Mouse (Mus musculus) WW6 (cell line): ENCODE results near the gene Cemip2.

Source experiments
- DNase-seq: peaks from one replicate; pipeline ENCODE4 v3.0.0-alpha.2; 2013; ENCODE audit warnings: low read depth, low spot score

Cemip2 gene

DNA sequence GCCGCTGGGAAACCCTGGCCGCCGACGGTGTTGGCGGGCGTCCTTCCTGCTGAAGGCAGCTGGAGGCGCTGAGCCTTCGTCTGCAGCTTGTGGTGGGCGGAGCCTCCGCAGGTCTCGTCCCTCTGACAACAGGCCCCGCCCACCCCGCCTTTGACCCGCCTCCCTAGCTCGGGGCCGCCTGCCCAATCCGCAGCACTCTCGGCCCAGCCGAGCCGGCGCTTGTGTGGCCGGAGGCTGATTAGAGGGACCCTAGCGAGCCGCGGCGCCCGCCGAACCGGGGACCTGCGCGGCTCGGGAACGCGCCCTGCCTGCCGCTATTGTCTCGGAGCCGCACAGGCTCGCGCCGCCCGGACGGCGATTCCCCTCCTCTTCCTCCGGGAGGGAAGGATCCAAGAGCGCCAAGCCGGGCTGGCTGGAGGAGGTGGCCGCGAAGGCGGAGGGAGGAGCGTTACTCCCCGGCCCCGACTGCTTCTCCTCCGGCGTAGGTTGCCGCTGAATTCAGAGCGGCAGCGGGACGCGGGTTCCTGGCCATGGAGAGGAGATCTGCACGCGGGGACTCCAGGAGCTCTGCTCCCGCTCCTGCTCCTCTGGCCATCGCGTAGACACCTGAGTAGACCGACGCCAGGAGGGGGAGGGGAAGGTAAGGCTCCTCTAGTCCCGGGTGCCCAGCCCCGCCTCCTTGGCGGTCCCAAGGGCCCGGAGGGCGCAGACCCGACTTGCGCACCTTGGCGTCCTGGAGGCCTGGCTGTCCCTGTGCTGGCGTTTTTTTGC, at the start of gene Cemip2:
TSS of gene Cemip2 (plus strand) at position 196 of the 771 bp plus-strand sequence.
- peak; percentile 87 for DNase-seq

- no peak for DNase-seq
Observed at GRCm38 (mm10) chr19:21728342-21728741, 49.8 kb upstream of the Cemip2 start.

GRCm38 (mm10) chr19:21731887-21732286, 46.3 kb upstream of the Cemip2 start:
- DNase-seq, result no peak

GRCm38 (mm10) chr19:21733176-21733575, 45.0 kb upstream of the Cemip2 start:
- DNase-seq, result no peak

DNA sequence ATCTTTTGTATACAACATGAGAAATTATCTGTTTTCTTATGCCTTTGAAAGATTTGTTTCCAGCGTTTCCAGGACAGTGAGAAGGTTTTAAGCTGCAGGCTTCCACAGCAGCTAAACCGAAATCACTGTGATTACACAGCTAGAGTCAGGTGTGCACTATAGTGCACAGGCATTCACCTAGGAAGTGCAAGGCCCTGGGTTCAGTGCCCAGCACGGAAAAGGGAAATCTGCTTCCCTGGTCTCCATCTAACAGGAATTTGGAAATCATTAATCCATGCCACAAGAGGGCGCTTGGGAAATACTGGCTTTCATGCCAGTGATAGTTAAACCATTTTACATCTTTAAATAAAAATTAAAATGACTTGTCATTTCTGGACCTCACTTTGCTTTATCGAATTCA, 44.0 kb upstream of the Cemip2 start:
- DNase-seq, result no peak

DNA sequence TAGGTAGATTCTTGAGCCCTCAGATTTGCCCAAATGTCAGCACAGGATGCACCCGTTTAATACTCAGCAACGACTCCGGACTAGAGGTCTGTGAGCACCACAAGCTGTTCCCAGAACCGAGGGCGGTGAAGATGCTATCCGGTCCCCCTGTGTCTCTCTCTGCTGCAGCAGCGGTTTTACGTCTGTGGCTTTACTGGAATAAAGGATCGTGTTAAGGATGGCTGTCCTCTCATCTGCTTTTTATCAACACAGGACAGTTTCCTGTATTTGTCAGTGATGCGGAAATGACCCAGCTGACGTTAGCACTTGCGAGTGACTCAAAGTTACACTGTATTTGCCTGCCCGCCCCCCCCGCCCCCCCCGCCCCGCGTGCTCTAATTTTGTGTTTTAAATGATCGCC, 40.7 kb upstream of the Cemip2 start:
- DNase-seq, result no peak

DNA sequence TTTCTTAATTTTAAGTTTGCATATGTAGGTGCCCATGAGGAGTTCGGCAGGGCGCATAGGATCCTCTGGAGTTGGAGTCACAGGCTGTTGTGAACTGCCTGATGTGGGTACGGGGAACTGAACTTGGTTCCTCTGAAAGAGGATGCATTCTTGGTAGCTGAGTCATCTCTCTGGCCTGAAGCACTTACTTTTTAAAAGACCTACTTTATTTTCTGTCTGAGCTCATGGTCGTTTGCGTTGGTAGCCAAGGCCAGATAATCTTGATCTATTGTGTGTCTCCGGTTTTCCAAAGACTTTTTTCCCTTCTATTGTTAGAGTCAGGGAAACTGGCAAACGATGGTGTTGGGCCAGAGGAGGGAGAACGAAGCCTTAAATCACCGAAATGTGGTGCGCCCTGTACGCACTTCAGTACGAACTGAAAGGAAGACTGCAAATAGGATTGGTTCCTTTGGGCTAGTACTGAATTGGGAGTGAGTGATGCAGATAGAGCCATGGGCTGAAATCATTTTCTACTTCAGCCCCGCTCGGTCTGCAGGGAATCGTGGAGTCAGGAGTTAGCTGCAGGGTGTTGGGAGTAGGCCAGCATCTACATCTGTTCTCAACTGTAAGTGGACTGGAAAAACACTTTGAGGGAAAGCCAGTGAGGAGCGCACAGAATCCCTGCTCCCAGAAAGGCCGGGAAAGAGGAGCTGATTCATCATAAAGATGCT, 40.1 kb upstream of the Cemip2 start:
- no peak for DNase-seq

GRCm38 (mm10) chr19:21738591-21739280, 39.4 kb upstream of the Cemip2 start:
- no peak for DNase-seq

DNA sequence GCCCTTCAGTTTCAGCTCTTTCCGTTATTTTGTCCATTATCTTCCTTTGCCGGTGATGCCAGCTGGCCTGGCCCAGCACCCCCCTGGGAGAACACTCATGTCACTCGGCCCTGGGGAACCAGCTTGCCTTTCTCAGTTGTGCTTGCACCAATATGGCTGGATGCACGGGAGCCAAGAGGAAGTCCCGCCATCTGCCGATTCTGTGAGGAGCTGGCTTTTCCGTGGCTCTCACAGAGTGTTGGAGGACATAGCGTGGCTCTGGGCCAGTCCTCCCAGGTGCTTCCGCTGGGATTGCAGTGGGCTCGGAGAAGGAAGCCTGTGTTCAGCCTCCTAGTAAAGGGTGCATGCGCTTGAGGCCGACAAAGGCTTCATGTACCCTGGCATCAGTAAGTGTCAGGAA, 36.0 kb upstream of the Cemip2 start:
- DNase-seq, result no peak

- DNase-seq, result no peak
Observed at GRCm38 (mm10) chr19:21745586-21745985, 32.6 kb upstream of the Cemip2 start.

GRCm38 (mm10) chr19:21747356-21747755, 30.8 kb upstream of the Cemip2 start:
- peak; percentile 33 for DNase-seq

DNA sequence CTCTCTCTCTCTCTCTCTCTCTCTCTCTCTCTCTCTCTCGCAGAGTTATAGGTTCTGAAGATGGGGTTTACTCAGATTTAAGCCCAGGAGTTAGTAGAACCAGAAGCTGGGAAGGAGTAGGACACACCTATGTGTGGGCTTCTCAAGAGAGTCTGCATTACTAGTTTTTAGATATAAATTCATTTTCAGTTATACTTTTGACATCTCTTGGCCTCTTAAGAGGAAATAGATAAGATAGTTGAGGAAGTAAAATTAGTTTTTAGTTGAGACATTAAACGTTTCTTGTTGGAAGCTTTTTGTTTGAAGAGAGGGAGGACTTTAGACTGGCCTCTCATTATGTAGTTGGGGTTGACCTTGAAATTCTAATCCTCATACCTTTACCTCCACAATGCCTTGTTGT, 28.0 kb upstream of the Cemip2 start:
- DNase-seq, result no peak

DNA sequence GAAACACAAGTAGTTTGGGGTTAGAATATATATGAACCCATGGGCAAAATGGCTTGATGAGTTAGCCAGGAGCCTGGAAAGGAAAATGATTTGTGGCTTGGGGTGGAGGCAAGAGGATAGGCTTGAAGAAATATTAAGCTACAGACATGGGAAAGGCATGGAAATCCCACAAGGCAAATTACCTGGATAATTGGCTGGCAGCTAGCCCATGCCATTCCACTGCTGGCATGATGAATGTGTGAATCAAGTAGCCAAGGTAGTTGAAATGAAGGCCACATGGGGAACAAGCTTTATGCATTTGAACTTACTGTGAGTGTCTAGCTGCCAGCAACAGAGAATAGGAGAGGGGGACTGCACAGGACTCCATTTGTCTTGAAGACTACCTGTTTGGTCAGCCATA, 16.5 kb upstream of the Cemip2 start:
- no peak for DNase-seq

GRCm38 (mm10) chr19:21764013-21764412, 14.1 kb upstream of the Cemip2 start:
- DNase-seq, result no peak

DNA sequence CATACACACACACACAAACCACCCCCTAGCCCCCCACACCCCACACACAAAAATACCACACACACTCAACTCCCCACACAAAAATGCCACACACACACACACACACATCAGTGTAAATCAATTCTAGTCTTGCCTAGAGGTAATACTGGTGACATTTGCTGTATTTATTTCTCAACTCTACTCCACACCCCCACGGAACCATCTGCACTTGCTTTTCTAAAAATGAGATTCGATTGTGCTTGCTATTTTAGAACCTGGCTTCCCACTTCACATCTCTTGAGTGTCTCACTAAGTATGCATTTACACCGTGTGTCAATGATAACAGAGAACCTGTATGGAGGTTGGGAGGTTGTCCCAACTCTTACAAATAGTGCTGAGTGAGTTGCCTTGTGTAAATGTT, 13.4 kb upstream of the Cemip2 start:
- DNase-seq, result no peak

GRCm38 (mm10) chr19:21767500-21768045, 10.6 kb upstream of the Cemip2 start:
- no peak for DNase-seq

- DNase-seq, result no peak
Observed at GRCm38 (mm10) chr19:21769796-21770195, 8.3 kb upstream of the Cemip2 start.

DNA sequence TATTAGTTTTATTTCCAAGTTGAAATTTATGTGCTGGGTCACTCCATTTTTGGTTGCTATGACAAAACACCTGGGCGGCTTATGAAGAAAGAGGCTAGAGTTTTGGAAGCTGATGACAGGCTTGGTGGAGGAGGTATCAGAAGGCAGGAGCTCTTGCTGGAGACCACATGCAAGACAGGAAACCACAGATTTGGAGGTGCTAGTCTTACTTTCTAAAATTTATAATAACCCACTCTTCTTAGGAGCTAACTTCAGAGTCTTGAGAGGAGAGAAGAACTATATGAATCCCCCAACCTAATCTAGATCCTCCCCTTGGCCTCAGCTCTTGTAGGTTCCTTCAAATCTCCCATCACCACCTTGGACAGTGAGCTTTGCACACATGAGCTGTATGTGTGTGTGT, 6.6 kb upstream of the Cemip2 start:
- DNase-seq, result no peak

GRCm38 (mm10) chr19:21773621-21774020, 4.5 kb upstream of the Cemip2 start:
- DNase-seq, result no peak

DNA sequence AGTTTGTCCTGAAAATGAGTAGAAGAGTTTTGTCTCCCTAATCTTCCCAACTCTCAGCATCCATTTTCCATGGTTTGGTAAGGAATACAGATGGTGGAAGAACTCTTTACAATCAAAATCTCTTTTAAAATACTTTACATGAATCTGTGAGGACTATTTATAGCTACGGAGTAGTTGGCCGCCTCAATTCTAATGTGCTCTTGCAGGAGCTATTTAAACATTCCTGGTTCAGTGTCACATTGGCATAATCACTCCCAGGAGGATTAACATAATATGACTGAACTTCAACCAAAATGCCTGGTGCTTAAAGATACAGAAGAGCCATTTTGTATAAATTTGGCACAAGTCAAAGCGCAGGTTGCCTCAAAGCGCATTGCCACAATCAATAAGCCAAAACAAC, 2.5 kb upstream of the Cemip2 start:
- DNase-seq, result no peak

- no peak for DNase-seq
Observed at GRCm38 (mm10) chr19:21776671-21777070, 1.5 kb upstream of the Cemip2 start.

GRCm38 (mm10) chr19:21777171-21777731, 891 bp upstream of the Cemip2 start:
- DNase-seq, result no peak
